Mouse (Mus musculus): ENCODE measurements around the gene Wdr74. TPM values are rescaled to one million over a fixed set of nuclear protein-coding genes. Genes with fewer than 3 reads are reported as not detected.
A peak's percentile ranks its signal among the peaks of the same experiment; 100 is the strongest.

Gene Wdr74
- polyA plus RNA-seq, 1 experiment from 2014 or later: 48.7 TPM

DNA sequence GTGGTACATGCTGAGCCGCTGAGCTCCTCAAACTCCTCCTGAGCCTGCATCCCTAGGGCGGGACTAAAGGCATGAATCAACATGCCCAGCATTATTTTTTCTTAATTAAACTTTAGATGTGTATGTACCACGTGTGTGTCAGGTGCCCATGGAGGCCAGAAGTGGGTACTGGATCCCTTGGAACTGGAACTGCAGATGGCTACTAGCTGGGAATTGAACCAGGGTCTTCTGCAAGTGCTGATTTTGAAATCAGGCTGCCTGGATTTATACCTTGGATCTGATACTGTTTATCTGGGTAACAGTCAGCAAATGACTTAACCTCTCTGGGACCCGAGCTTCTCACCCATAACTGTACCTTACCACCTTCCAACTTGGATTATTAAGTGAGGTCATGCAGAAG is 13.6 kb upstream of the Wdr74 start:
- no peak overlapping the region; the same call in 1 of the 2 replicates for H3K4me2 ChIP-seq (replicated peaks; ENCODE audit: low read depth, low read length)
- no peak overlapping the region for H3K4me3 ChIP-seq (ENCODE audit: low read depth, low read length)
- H3K36me3 ChIP-seq (ENCODE audit: insufficient read depth, low read length): peaks cover 12% of the 10 kb centered on the region; the same call in 1 of the 2 replicates
- H3K4me1 ChIP-seq (ENCODE audit: insufficient read depth, low read depth, low read length): no peaks in the 10 kb centered on the region; the same call in 1 of the 2 replicates
- H3K27me3 ChIP-seq (replicated peaks; ENCODE audit: insufficient read depth, low read length): no peaks in the 10 kb centered on the region
- no peak for TF ChIP-seq EP300 (IDR thresholded peaks at IDR 0.05)
- TF ChIP-seq CTCF (IDR thresholded peaks at IDR 0.05): no peak
- no peaks in the 10 kb centered on the region for H3K9me3 ChIP-seq (ENCODE audit: low read length)
- no peak for DNase-seq (ENCODE audit: low spot score)
- ATAC-seq: no peak
- H3K27ac ChIP-seq (ENCODE audit: low read length): no peak overlapping the region
- H3K9ac ChIP-seq (replicated peaks; ENCODE audit: low read depth): no peak overlapping the region
- 43% methylated on average over 4 of the region's 4 CpGs for WGBS

DNA sequence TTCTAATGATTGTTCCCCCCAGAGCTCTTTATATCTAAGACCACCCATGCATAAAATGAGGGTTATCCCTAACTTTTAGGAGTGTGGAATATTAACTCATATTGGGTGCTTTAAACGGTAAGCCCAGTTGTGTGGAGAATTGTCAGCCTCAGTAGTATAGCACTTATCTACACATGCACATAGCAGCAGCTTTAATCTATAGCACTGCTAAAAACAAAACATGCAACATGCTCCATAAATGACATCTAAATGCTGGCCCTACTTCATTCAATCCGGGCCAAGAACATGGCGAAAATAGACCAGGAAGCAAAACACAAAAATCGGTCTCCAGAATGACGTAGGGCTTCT is 13.1 kb upstream of the Wdr74 start:
- H3K36me3 ChIP-seq (ENCODE audit: insufficient read depth, low read length): peaks cover 12% of the 10 kb centered on the region; the same call in 1 of the 2 replicates
- H3K4me1 ChIP-seq (ENCODE audit: insufficient read depth, low read depth, low read length): no peaks in the 10 kb centered on the region; the same call in 1 of the 2 replicates
- H3K4me3 ChIP-seq (ENCODE audit: low read depth, low read length): peak overlapping the region; percentile 70
- no peak for TF ChIP-seq CTCF (IDR thresholded peaks at IDR 0.05)
- no peak for TF ChIP-seq EP300 (IDR thresholded peaks at IDR 0.05)
- peak overlapping the region; percentile 64 for H3K4me2 ChIP-seq (replicated peaks; ENCODE audit: low read depth, low read length)
- no peak for ATAC-seq
- no peak for DNase-seq (ENCODE audit: low spot score)
- H3K9ac ChIP-seq (replicated peaks; ENCODE audit: low read depth): peak overlapping the region; percentile 76
- H3K27me3 ChIP-seq (replicated peaks; ENCODE audit: insufficient read depth, low read length): no peaks in the 10 kb centered on the region
- peak overlapping the region; percentile 91 for H3K27ac ChIP-seq (ENCODE audit: low read length)
- 2% methylated on average over 5 of the region's 5 CpGs for WGBS
- H3K9me3 ChIP-seq (ENCODE audit: low read length): no peaks in the 10 kb centered on the region

DNA sequence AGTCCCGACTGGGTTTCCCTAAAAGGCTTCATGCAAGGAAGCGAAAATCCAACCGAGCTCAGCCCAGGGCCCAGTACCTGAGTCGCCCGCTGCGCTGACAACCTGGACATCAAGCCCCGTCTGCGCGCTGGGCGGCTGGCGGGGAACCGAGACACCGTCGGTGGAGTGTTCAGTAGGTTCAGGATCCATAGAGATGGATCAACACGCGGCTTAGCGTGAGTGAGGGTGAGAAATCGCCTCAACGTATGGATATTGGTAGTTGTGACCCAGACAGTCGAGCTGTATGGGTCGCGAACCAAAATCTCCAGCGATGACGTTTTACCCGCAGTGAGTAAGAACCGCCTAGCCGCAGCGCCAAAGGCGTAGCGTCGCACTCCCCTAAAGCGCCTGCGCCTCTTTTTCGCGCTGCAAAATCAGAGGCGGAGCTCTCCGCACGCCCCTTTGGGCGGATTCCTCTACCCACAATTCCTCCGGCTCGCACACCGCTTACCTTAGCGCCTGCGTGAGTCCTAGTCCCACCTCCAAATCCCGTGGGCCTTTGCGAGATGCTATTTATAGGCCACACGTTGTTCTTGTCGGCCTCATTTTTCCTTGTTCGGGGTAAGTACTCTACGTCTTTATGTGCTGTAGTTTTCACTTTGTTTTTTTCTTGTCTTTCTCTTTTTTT is 12.6 kb upstream of the Wdr74 start, which contains the start of gene Slc3a2:
Gene Slc3a2 (minus strand): TSS at position 463 of the 667 bp plus-strand sequence.
- Histone ChIP-seq H3K27ac (ENCODE audit: low read length) (peak within 1 kb of the TSS; percentile 91), H3K9me3 (ENCODE audit: low read length) (no peaks in the 10 kb centered on the region), H3K4me3 (ENCODE audit: low read depth, low read length) (peak within 1 kb of the TSS; percentile 70), H3K27me3 (replicated peaks; ENCODE audit: insufficient read depth, low read length) (no peaks in the 10 kb centered on the region), H3K4me1 (ENCODE audit: insufficient read depth, low read depth, low read length) (no peaks in the 10 kb centered on the region; the same call in 1 of the 2 replicates), H3K36me3 (ENCODE audit: insufficient read depth, low read length) (peaks cover 12% of the 10 kb centered on the region; the same call in 1 of the 2 replicates), H3K4me2 (replicated peaks; ENCODE audit: low read depth, low read length) (peak within 1 kb of the TSS; percentile 64), H3K9ac (replicated peaks; ENCODE audit: low read depth) (peak within 1 kb of the TSS; percentile 82)
- ATAC-seq: peak; percentile 97
- peak; percentile 83 for TF ChIP-seq EP300 (IDR thresholded peaks at IDR 0.05)
- no peak for TF ChIP-seq CTCF (IDR thresholded peaks at IDR 0.05)
- peak; percentile 99 for DNase-seq (ENCODE audit: low spot score)
- under 1% methylated on average over 50 of the region's 50 CpGs for WGBS

DNA sequence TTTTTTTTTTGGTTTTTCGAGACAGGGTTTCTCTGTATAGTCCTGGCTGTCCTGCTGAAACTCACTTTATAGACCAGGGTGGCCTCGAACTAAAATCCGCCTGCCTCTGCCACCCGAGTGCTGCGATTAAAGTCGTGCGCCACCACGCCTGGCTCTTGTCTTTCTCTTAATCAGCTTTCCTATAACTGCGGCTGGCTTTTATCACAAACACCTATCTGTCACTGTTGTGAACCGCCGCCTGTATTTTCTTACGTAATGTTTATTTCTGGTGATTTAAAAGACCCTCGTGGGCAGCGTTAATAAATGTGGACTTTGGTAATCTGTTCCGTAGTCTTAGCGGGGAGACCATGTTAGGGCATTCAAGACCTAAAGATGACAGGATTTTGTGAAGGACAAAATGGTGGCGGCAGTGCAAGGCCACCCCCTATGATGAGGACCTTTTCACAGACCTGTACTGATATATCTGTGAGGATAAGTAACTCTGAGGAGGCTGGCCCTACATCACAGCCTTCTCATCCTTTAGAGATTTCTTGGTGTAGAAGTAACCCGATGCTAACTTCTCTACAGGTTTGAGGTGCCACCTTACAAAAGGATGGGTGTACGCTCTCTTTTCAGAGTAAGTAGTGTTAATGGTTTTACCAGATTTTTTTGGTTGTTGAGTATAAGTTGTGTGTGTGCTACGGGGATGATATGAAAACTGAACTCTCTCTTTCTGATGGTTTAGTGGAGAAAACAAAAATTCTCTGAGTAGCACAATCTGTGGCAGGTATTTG is 11.9 kb upstream of the Wdr74 start:
- ATAC-seq (0 out of 2 replicates have a peak, but pooled peaks have one; percentile 12), DNase-seq (ENCODE audit: low spot score) (peak; percentile 68)

DNA sequence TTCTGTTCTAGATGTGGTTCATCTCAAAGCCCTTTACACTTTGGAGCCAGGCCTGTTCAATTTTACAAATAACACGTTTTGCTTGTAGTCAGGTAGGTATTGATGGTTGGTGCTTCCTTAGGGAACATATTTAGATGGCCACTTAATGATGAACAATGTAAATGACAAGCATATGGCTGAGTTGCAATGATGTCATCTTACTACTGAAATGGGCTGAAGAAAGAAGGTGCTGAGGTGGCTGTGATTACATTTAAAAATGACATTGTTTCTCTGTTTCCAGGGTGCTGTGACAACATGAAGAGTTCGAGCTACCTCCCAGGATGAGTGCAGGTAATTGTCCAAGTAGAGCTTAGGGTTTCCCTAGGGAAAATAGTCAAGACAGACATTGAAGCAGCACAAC is 11.2 kb upstream of the Wdr74 start:
- Histone ChIP-seq H3K36me3 (ENCODE audit: insufficient read depth, low read length) (peaks cover 12% of the 10 kb centered on the region; the same call in 1 of the 2 replicates), H3K4me1 (ENCODE audit: insufficient read depth, low read depth, low read length) (no peaks in the 10 kb centered on the region; the same call in 1 of the 2 replicates), H3K27me3 (replicated peaks; ENCODE audit: insufficient read depth, low read length) (no peaks in the 10 kb centered on the region), H3K9me3 (ENCODE audit: low read length) (no peaks in the 10 kb centered on the region), H3K27ac (ENCODE audit: low read length) (no peak overlapping the region), H3K9ac (replicated peaks; ENCODE audit: low read depth) (peak overlapping the region; percentile 82), H3K4me2 (replicated peaks; ENCODE audit: low read depth, low read length) (peak overlapping the region; percentile 64), H3K4me3 (ENCODE audit: low read depth, low read length) (peak overlapping the region; percentile 70; the same call in 1 of the 2 replicates)
- WGBS: 0% methylated on average over 2 of the region's 2 CpGs
- DNase-seq (ENCODE audit: low spot score) (no peak), ATAC-seq (no peak)
- no peak for TF ChIP-seq EP300 (IDR thresholded peaks at IDR 0.05)
- TF ChIP-seq CTCF (IDR thresholded peaks at IDR 0.05): no peak

More for the DNA sequence above, 11.9 kb upstream of the Wdr74 start:
- Histone ChIP-seq H3K27ac (ENCODE audit: low read length) (peak overlapping the region; percentile 91), H3K4me3 (ENCODE audit: low read depth, low read length) (peak overlapping the region; percentile 70), H3K4me2 (replicated peaks; ENCODE audit: low read depth, low read length) (peak overlapping the region; percentile 64), H3K9ac (replicated peaks; ENCODE audit: low read depth) (peak overlapping the region; percentile 82), H3K27me3 (replicated peaks; ENCODE audit: insufficient read depth, low read length) (no peaks in the 10 kb centered on the region), H3K36me3 (ENCODE audit: insufficient read depth, low read length) (peaks cover 12% of the 10 kb centered on the region; the same call in 1 of the 2 replicates), H3K4me1 (ENCODE audit: insufficient read depth, low read depth, low read length) (no peaks in the 10 kb centered on the region; the same call in 1 of the 2 replicates), H3K9me3 (ENCODE audit: low read length) (no peaks in the 10 kb centered on the region)
- 1% methylated on average over 20 of the region's 20 CpGs for WGBS
- TF ChIP-seq CTCF (IDR thresholded peaks at IDR 0.05): no peak
- TF ChIP-seq EP300 (IDR thresholded peaks at IDR 0.05): peak; percentile 37; the same call in 1 of the 2 replicates

DNA sequence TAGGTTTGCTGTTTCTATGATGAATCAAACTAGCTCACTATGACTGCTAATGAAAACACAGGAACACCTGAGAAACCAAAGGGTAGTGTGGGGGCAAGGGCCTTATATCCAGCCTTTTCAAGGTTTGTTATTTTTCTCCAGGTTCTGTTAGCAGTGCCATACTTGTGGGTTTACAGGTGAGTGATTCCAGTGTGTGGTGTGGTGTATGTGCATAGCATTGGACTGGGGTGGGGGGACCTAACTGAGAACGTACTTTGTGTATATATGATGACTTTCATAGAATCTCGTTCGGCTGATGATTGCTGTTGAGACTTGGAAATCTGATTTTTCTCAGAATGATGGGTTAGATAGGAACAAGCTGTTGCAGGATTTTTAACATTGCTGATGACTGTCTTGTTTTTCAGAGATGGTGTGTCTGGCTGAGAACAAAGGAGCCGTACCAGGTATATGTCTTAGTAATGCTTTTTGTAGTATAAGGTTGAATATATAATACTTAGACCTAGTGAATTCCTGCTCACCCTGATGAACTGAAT is 10.5 kb upstream of the Wdr74 start:
- Histone ChIP-seq H3K9ac (replicated peaks; ENCODE audit: low read depth) (no peak overlapping the region), H3K4me1 (ENCODE audit: insufficient read depth, low read depth, low read length) (no peaks in the 10 kb centered on the region; the same call in 1 of the 2 replicates), H3K27me3 (replicated peaks; ENCODE audit: insufficient read depth, low read length) (no peaks in the 10 kb centered on the region), H3K9me3 (ENCODE audit: low read length) (no peaks in the 10 kb centered on the region), H3K36me3 (ENCODE audit: insufficient read depth, low read length) (peaks cover 12% of the 10 kb centered on the region; the same call in 1 of the 2 replicates), H3K4me3 (ENCODE audit: low read depth, low read length) (no peak overlapping the region), H3K27ac (ENCODE audit: low read length) (no peak overlapping the region), H3K4me2 (replicated peaks; ENCODE audit: low read depth, low read length) (no peak overlapping the region)
- ATAC-seq: no peak
- 35% methylated on average over 4 of the region's 4 CpGs for WGBS
- TF ChIP-seq EP300 (IDR thresholded peaks at IDR 0.05): no peak
- no peak for TF ChIP-seq CTCF (IDR thresholded peaks at IDR 0.05)
- DNase-seq (ENCODE audit: low spot score): no peak

Measured in lung, postnatal 0 days (tissue).